Mouse (Mus musculus) kidney, embryonic 16.5 days (tissue): ENCODE results near the gene Nectin1. TPM values are rescaled to one million over a fixed set of nuclear protein-coding genes. Genes with fewer than 3 reads are reported as not detected.
A peak's percentile ranks its signal among the peaks of the same experiment; 100 is the strongest.

Source experiments
- ATAC-seq: fragments of 200-750 bp; cut with Nextera tagmentation; 2 replicates; pipeline ENCODE4 v1.8.0; 2017; ENCODE audit warnings: moderate TSS enrichment; ENCODE audit not compliant: low FRiP score, low TSS enrichment
- H3K27ac ChIP-seq: fragments of 300-500 bp; sonication (generic); 2 replicates; pipeline ENCODE4 v1.5.1; 2014; ENCODE audit warnings: low read length
- H3K27me3 ChIP-seq: fragments of 300-500 bp; sonication (generic); 2 replicates; pipeline ENCODE4 v1.6.1; 2014; ENCODE audit warnings: low read length, control low read depth, mixed read lengths; ENCODE audit not compliant: insufficient read depth
- H3K36me3 ChIP-seq: fragments of 300-500 bp; sonication (generic); 2 replicates; pipeline ENCODE4 v1.6.1; 2014; ENCODE audit warnings: low read length, control low read depth, mixed read lengths; ENCODE audit not compliant: insufficient read depth
- H3K4me1 ChIP-seq: fragments of 300-500 bp; sonication (generic); 2 replicates; pipeline ENCODE4 v1.6.1; 2014; ENCODE audit warnings: low read length, control low read depth, mixed read lengths; ENCODE audit not compliant: insufficient read depth
- H3K4me2 ChIP-seq: fragments of 300-500 bp; sonication (generic); replicated peaks from 2 replicates; pipeline ENCODE4 v1.6.1; 2014; ENCODE audit warnings: low read depth, low read length
- H3K4me3 ChIP-seq: fragments of 300-500 bp; sonication (generic); 2 replicates; pipeline ENCODE4 v1.5.1; 2014; ENCODE audit warnings: mild to moderate bottlenecking, low read length
- H3K9ac ChIP-seq: fragments of 300-500 bp; sonication (generic); replicated peaks from 2 replicates; pipeline ENCODE4 v1.6.1; 2014; ENCODE audit warnings: low read length
- H3K9me3 ChIP-seq: fragments of 300-500 bp; sonication (generic); 2 replicates; pipeline ENCODE4 v1.6.1; 2016; ENCODE audit warnings: low read length, control low read depth
- WGBS: fragments of 180-500 bp; shearing (Covaris S2); extraction: QIAGEN DNeasy Blood & Tissue Kit; methylation state at CpG from one replicate; pipeline ENCODE4 v1.1.7; 2014; 5-methylcytosine and 5-hydroxymethylcytosine counted together
- polyA plus RNA-seq: library from polyadenylated mRNA; unstranded; fragments of >200 nt; fragmentation: Nextera tagmentation; extraction: Ambion mirVana; gene quantifications from 2 replicates; pipeline ENCODE4 v1.2.1, GENCODE M21; 2015

Gene Nectin1
- polyA plus RNA-seq, 1 experiment from 2014 or later = 4.7 TPM

GRCm38 (mm10) chr9:43737871-43738292 is 5.9 kb upstream of the Nectin1 start:
- Histone ChIP-seq H3K4me1 (peaks cover 27% of the 10 kb centered on the region), H3K27me3 (peaks cover 13% of the 10 kb centered on the region; the same call in 1 of the 2 replicates), H3K4me3 (peak overlapping the region; percentile 3; the same call in 1 of the 2 replicates), H3K27ac (peak overlapping the region; percentile 71), H3K9me3 (no peaks in the 10 kb centered on the region), H3K36me3 (no peaks in the 10 kb centered on the region), H3K9ac (0 out of 2 replicates have a peak overlapping the region, but pooled peaks have one; percentile 9), H3K4me2 (peak overlapping the region; percentile 35)
- peak; percentile 69 for ATAC-seq
- 0% methylated on average over 12 of the region's 12 CpGs for WGBS

- Histone ChIP-seq H3K9me3 (no peaks in the 10 kb centered on the region), H3K27ac (no peak overlapping the region), H3K36me3 (no peaks in the 10 kb centered on the region), H3K9ac (no peak overlapping the region), H3K4me2 (no peak overlapping the region), H3K4me1 (peaks cover 31% of the 10 kb centered on the region), H3K4me3 (no peak overlapping the region), H3K27me3 (peaks cover 12% of the 10 kb centered on the region; the same call in 1 of the 2 replicates)
- no peak for ATAC-seq
- 35% methylated on average over 6 of the region's 6 CpGs for WGBS
Measured at GRCm38 (mm10) chr9:43738480-43739084, 5.2 kb upstream of the Nectin1 start.

GRCm38 (mm10) chr9:43741277-43741676 is 2.5 kb upstream of the Nectin1 start:
- no peak overlapping the region for H3K27ac ChIP-seq
- no peak overlapping the region for H3K4me2 ChIP-seq
- no peak overlapping the region for H3K9ac ChIP-seq
- no peaks in the 10 kb centered on the region for H3K9me3 ChIP-seq
- H3K27me3 ChIP-seq = peaks cover 13% of the 10 kb centered on the region
- no peak overlapping the region for H3K4me3 ChIP-seq
- 83% methylated on average over 2 of the region's 2 CpGs for WGBS
- no peak for ATAC-seq
- H3K4me1 ChIP-seq = peaks cover 44% of the 10 kb centered on the region
- no peaks in the 10 kb centered on the region for H3K36me3 ChIP-seq

- no peak overlapping the region for H3K27ac ChIP-seq
- 67% methylated on average over 4 of the region's 4 CpGs for WGBS
- no peaks in the 10 kb centered on the region for H3K9me3 ChIP-seq
- peaks cover 48% of the 10 kb centered on the region for H3K4me1 ChIP-seq
- no peak overlapping the region for H3K4me2 ChIP-seq
- no peak overlapping the region for H3K9ac ChIP-seq
- peaks cover 21% of the 10 kb centered on the region for H3K27me3 ChIP-seq
- H3K4me3 ChIP-seq = no peak overlapping the region
- no peak for ATAC-seq
- no peaks in the 10 kb centered on the region for H3K36me3 ChIP-seq
Measured at GRCm38 (mm10) chr9:43742066-43742465, 1.7 kb upstream of the Nectin1 start.

- Histone ChIP-seq H3K4me1 (peaks cover 38% of the 10 kb centered on the region), H3K4me3 (peak overlapping the region; percentile 79), H3K27ac (peak overlapping the region; percentile 92), H3K9me3 (no peaks in the 10 kb centered on the region), H3K4me2 (peak overlapping the region; percentile 97), H3K36me3 (no peaks in the 10 kb centered on the region), H3K27me3 (peaks cover 26% of the 10 kb centered on the region), H3K9ac (peak overlapping the region; percentile 86)
- ATAC-seq = peak; percentile 61
- 2% methylated on average over 27 of the region's 27 CpGs for WGBS
Measured at GRCm38 (mm10) chr9:43742902-43743646, 710 bp upstream of the Nectin1 start.

- H3K27ac ChIP-seq = peak overlapping the region; percentile 92
- peak overlapping the region; percentile 79 for H3K4me3 ChIP-seq
- no peaks in the 10 kb centered on the region for H3K9me3 ChIP-seq
- H3K4me1 ChIP-seq = peaks cover 34% of the 10 kb centered on the region
- peak; percentile 66 for ATAC-seq
- H3K36me3 ChIP-seq = no peaks in the 10 kb centered on the region
- under 1% methylated on average over 69 of the region's 77 CpGs for WGBS
- H3K9ac ChIP-seq = peak overlapping the region; percentile 86
- peaks cover 22% of the 10 kb centered on the region for H3K27me3 ChIP-seq
- peak overlapping the region; percentile 97 for H3K4me2 ChIP-seq
Measured at GRCm38 (mm10) chr9:43744138-43744981, 576 bp downstream of the Nectin1 start.

- H3K4me1 ChIP-seq = peaks cover 34% of the 10 kb centered on the region
- no peak for ATAC-seq
- H3K27ac ChIP-seq = no peak overlapping the region
- no peaks in the 10 kb centered on the region for H3K36me3 ChIP-seq
- H3K4me2 ChIP-seq = peak overlapping the region; percentile 97
- H3K9me3 ChIP-seq = no peaks in the 10 kb centered on the region
- H3K27me3 ChIP-seq = peaks cover 21% of the 10 kb centered on the region
- H3K4me3 ChIP-seq = peak overlapping the region; percentile 79
- under 1% methylated on average over 43 of the region's 43 CpGs for WGBS
- peak overlapping the region; percentile 86 for H3K9ac ChIP-seq
Measured at GRCm38 (mm10) chr9:43745051-43745792, 1.4 kb downstream of the Nectin1 start.

GRCm38 (mm10) chr9:43745951-43746703 is 2.3 kb downstream of the Nectin1 start:
- Histone ChIP-seq H3K27ac (no peak overlapping the region), H3K36me3 (no peaks in the 10 kb centered on the region)

More at GRCm38 (mm10) chr9:43745951-43746703, 2.3 kb downstream of the Nectin1 start:
- no peaks in the 10 kb centered on the region for H3K9me3 ChIP-seq
- peak overlapping the region; percentile 79 for H3K4me3 ChIP-seq
- 4% methylated on average over 13 of the region's 13 CpGs for WGBS
- ATAC-seq = no peak
- peak overlapping the region; percentile 86 for H3K9ac ChIP-seq
- peaks cover 34% of the 10 kb centered on the region for H3K4me1 ChIP-seq
- peak overlapping the region; percentile 97 for H3K4me2 ChIP-seq
- peaks cover 23% of the 10 kb centered on the region for H3K27me3 ChIP-seq
